Mouse (Mus musculus) granulocyte monocyte progenitor cell, adult 5-6 weeks (primary cell): ENCODE results near the gene Pik3c2b. TPM values are rescaled to one million over a fixed set of nuclear protein-coding genes. Genes with fewer than 3 reads are reported as not detected.

Source experiments
- ATAC-seq: replicated peaks from 2 replicates; pipeline ENCODE4 v1.8.0; 2016; ENCODE audit warnings: mild to moderate bottlenecking, moderate TSS enrichment, inconsistent platforms; ENCODE audit not compliant: poor library complexity, severe bottlenecking
- total RNA-seq, 2 experiments: library from RNA; stranded (forward) in 1 of 2; stranded (reverse) in 1 of 2; fragments of 200-712, 200-1000 nt in 1 of 2; fragments of >200 nt in 1 of 2; fragmentation: Nextera tagmentation in 1 of 2; gene quantifications; 2 replicates each; pipeline ENCODE4 v1.2.3; 2014 to 2017

Pik3c2b gene
- total RNA-seq, 2 experiments from 2014 or later: 1.1 to 2.4 TPM

DNA sequence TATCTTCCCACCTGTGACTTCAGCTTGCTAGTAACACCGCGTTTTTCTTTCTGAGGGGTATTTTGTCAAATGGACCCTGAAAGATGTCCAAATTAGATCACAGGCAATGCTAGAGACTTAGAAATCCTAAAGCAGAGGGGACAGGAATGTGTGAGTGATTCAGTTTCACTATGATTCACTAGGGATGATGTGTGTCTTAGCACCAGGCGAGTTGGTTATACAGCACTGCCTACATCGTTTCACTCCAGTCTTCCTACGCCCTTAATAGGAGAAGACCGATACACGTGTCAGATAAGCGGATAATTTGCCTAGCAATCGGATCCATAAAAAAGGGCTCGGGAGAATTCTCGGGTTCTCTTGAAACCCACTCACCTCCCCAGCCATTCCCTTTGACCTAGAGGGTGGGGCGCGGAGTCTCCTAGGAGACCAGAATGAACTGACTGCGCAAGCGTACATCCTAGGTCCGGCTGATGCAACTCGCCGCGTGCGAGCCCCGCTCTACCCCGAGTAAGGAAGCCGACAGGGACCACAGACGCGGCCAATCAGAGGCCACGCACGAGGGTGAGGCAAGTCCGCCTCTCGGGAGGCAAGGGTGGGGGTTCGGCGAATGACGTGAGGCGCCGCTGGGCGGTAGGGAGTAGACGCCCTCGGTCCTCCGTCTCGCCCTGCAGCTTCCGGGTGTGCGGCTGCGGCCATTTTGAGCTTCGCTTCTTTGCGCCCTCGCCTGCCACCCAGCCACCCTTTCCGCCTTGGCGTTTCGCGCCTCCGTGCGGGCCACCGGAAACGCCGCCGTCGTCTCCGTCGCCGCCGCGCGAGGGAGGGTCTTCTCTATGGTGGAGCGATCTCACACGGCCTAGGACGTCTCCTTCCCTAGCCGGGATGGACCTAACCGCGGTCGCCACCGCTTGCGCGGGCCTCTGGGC is 85.4 kb downstream of the Pik3c2b start, which contains the start of gene Ppp1r15b:
Ppp1r15b (plus strand) TSS at position 506 of the 923 bp plus-strand sequence.
- ATAC-seq: peak; percentile 79

DNA sequence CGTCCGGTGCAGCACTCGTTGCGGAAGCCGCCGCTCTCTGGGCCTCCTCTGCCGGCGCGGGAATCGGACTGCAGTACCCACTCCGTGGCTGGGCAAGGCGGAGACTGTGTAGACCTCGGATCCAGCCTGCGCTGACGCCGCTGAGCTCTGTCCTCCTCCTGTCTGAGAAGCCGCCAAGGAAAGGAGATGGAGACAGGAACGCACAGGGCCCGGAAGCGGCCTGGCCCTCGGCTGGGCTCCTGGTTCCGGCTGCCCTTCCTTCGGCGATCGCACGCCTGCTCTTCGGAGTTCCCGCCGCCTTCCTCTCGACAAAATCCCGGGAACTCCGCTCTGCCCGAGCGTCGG is 86.1 kb downstream of the Pik3c2b start:
- ATAC-seq: no peak; the same call in 1 of the 2 replicates

DNA sequence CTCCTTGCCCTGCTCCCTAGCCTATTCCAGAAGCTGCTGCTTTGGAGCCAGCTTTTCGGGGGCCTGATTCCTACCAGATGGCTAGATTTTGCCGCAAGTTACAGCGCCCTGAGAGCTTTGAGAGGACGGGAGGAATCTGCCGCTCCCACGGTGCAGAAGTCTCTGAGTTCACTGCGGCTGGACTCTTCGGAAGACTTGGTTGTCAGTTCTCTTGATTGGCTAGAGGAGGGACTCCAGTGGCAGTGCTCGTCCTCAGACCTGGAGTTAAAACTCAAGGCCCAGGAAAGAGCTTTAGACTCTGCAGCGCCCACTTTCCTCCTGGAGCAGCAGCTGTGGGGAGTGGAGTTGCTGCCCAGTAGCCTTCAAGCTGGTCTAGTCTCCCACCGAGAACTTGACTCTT is 86.5 kb downstream of the Pik3c2b start:
- no peak for ATAC-seq

DNA sequence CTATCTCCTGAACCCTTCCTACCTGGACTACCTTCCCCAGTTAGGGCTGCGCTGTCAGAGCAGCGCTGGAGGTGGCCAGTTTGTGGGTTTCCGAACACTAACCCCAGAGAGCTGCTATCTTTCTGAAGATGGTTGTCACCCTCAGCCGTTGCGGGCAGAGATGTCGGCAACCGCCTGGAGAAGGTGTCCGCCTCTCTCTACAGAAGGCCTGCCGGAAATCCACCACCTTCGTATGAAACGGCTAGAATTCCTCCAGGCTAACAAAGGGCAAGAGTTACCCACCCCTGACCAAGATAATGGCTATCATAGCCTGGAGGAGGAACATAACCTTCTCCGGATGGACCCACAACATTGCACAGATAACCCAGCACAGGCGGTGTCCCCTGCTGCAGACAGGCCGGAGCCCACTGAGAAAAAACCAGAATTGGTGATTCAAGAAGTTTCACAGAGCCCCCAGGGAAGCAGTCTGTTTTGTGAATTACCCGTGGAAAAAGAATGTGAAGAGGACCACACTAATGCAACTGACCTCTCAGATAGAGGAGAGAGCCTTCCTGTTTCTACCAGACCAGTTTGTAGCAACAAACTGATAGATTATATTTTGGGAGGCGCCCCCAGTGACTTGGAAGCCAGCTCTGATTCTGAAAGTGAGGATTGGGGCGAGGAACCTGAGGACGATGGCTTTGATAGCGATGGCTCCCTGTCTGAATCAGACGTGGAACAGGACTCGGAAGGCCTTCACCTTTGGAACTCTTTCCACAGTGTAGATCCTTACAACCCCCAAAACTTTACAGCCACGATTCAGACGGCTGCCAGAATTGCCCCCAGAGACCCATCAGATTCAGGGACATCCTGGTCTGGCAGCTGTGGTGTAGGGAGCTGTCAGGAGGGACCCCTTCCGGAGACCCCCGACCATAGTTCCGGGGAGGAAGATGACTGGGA is 87.2 kb downstream of the Pik3c2b start:
- no peak for ATAC-seq

DNA sequence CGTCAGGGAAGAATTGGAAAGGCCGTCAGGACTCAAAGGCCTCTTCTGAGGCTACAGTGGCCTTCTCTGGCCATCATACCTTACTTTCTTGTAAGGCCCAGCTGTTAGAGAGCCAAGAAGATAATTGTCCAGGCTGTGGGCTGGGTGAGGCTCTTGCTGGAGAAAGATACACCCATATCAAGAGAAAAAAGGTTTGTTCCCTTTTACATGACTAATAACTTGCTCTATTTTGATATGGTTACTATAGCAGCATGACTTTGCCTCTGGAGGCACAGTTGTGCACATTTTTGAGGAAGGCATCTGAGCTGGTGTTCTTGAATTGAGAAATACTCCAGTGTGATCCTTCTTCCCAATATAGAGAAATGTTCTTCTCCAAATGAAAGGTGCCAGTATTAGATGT is 88.0 kb downstream of the Pik3c2b start:
- peak; percentile 31 for ATAC-seq

DNA sequence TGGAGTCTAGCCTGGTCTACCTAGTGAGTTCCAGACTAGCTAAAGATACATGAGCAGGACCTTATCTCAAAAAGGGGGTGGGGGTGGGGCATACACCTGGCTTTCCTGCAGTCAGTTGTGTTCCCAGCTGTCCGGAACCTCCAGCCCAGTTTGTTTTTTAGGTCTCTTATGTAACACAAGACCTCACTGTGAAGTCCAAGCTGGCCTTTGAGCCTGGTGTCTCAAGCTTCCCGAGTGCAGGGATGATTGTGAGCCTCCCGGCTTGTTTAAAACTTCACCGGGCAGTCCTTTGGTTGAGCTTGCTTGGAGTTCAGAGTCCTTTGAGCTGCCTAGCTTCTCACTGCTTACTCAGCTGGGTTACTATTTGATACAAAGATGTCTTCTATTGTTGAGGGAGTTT is 88.6 kb downstream of the Pik3c2b start:
- ATAC-seq: no peak

DNA sequence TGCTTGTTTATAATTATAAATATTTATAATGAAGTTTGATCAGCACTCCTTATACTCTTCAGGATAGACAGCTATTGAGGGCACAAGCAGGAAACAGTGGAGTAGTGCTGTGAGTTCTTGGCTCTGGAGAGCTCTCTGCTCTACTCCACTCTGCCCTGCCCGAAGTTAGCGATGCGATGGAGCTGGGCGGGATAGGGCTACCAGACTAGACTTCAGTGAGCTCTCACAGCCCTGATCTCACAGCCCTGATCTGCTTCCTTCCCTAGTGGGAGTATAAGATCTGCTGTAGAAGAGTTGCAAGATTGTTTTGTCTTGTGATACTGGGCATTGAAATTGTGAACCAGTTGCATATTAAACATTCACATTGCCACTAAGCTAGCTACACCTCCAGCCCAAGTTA is 89.4 kb downstream of the Pik3c2b start:
- ATAC-seq: no peak

DNA sequence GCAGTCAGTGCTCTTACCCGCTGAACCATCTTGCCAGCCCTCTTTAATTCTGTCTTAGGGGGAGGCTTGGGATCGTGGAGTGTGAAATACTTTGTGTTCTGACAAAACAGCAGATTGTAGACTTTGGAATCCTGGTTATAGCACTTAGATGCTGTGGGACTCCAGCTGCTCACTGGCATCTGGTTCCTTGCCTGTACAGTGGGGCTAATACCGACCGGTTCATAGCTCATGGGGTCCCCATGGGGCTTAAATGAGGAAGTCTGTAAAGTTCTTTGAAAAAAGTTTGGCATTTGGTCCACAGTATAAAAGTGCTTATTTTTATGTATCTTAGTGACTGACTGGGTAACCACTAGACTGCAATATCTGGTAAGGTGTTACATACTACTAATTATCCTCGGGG is 90.3 kb downstream of the Pik3c2b start:
- no peak; the same call in 1 of the 2 replicates for ATAC-seq

DNA sequence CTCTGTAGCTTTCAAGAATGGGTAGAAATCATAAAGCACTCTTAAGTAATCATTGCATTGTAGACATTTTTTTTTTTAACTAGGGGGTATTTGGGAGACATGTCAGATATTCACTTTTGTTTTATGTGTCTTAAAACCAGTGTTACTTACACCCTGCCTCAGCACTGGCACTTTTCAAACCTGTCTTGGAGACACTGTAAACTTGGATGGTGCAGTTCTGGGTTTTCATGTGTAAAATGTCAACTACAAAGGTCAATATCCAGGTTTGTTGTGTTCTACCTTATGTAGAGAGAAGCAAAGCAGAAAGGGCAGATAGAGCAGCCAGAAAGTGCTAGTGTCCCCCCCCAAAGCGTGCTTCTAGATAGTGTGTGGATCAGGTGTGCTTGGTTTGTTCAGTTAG is 92.9 kb downstream of the Pik3c2b start:
- no peak for ATAC-seq

DNA sequence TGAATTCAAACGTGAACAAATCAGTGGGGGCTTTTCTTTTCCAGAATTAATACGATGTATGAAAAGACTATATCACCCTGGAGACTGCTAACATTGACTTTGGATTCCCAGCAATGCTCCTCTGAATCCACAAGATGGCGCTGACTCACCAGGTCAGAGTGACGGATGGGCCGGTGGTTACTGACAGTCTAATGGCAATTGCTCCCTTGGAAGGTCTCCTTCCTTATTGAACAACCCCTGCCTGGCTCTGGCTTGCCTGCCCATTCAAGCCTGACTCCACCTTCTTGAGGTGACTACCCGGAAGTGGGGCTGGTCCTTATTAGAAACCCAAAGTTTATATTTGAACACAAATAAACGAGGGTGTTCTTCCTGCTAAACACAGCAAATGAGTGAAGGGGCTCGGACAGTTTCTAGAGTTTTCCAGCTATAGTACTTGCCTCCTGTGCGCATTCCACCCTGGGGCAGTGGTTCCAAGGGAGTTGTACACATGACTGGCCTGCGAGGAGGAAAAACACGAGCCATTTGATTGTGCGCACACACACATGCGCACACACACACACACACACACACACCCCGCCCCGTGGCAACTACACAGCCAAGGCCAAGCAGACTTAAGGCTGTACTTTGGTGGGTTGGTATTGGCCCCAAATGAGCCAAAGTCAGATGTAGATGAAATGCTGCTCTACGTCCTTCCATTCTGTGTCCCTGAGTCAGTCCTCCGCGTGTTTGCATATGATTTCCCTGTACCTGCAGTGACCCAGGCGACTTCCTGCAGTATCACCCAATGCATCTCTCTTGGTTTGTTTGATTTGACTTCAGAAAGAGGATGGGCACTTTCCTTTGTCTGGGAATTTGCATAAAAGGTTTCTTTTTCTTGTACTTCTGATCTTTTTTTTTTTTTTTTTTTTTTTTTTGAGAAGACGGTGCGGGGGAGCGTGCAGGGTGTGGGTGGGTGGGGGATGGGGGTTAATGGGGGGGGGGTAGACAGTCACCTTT is 100.8 kb downstream of the Pik3c2b start:
- ATAC-seq: peak; percentile 94

DNA sequence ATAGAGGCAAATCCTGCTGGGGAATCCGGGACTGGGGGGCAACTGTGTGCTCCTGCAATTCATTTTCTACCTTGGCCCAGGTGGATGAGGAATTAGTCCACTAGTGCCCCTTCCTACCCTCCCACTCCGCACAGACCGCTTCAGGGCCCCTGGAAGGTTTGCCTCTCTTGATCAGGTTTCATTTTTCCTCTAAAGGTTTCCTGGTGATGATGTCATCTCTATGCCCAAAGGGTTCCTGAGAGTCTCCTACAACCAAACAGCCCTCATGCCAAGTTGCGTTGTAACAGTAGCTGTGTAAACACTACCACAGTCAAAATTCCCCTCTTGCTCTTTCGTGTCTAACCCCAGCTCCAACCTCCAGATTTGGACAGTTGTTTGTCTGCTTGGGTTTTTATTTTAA is 101.9 kb downstream of the Pik3c2b start:
- no peak for ATAC-seq

DNA sequence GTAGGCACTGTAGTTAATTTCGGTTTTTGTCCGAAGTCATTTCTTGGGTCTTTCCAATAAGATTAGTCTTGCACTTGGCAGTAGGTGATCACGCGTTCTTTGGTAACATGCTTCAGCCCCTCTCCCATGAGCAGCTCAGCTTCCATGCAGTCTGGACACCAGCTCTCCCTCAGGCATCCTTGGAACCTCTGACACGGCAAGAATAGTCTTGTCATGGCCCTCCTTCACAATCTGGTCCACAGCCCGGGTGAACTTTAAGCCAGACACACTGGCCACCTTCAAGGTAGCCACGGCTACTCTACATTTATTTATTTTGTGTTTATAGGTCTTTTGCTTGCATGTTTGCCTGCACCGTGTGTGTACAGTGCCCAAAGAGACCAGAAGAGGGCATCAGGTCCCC is 102.7 kb downstream of the Pik3c2b start:
- no peak for ATAC-seq

DNA sequence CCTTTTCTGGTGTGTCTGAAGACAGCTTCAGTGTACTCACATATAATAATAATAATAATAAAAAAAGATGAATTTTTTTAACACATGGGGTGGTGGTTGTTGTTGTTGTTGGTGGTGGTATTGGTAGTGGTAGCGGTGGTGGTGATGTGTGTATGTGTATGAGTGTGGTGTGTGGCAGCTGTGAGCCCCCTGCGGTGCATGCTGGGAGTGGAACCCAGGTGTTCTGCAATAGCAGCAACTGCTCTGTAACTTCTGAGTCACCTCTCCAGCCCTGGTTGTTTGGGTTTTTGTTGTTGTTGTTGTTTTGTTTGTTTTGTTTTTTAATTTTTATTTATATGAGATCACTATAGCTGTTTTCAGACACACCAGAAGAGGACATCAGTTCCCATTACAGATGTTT is 105.1 kb downstream of the Pik3c2b start:
- ATAC-seq: no peak

DNA sequence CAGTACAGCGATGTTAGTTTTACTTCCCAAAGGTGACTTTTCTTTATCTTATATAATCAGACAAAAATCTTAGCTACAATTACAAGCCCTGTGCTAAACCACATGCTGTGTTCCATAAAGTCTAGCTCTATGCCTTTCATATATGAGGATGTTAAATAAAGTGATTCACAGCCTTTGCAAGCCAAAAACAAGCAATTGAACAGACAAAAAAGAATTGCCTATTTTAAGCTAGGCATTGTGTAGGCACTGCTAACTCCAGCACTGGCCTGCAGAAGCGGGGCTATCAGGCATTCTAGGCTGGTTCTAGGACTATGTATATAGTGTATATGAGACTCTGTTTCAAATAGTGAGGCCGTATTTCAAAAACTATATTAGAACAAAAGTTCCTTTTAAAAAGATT is 106.7 kb downstream of the Pik3c2b start:
- ATAC-seq: no peak

DNA sequence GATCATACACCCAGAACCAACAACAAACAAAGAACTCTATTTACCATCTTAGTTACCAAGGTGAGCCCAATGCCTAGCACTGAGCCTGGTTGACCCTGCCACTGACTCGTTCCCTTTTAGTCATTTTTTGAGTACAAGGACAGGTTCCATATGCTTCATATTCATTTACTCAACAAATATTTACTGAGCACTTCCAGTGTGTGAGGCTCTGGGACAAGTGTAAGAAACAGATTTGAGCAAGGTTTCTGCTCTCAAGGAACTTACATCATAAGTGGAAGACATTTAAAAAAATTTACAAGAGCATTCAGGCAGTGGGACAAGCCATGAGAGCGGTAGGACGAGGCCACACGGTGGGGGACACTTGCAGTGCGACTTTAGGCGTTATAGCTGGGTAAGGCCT is 109.8 kb downstream of the Pik3c2b start:
- no peak for ATAC-seq

Other genes with a start within 250 kb of the Pik3c2b start
- gene Lrrn2, start 165.4 kb upstream of the Pik3c2b start, total RNA-seq (2014; fragmentation: Nextera tagmentation): not detected in 2 replicates
- gene Lrrn2, start 165.4 kb upstream of the Pik3c2b start, total RNA-seq (2017): not detected in 2 replicates
- 92.5 and 103 TPM in 2 replicates for gene Mdm4, start 15.1 kb upstream of the Pik3c2b start, total RNA-seq (2014; fragmentation: Nextera tagmentation)
- gene Mdm4, start 15.1 kb upstream of the Pik3c2b start, total RNA-seq (2017): 77.9 and 121 TPM in 2 replicates
- 52.3 and 53.9 TPM in 2 replicates for gene Ppp1r15b, start 85.5 kb downstream of the Pik3c2b start, total RNA-seq (2014; fragmentation: Nextera tagmentation)
- 75.7 and 78.5 TPM in 2 replicates for gene Ppp1r15b, start 85.5 kb downstream of the Pik3c2b start, total RNA-seq (2017)
- 0.32 and 1.7 TPM in 2 replicates for gene Plekha6, start 118.5 kb downstream of the Pik3c2b start, total RNA-seq (2014; fragmentation: Nextera tagmentation)
- gene Plekha6, start 118.5 kb downstream of the Pik3c2b start, total RNA-seq (2017): 0.65 TPM in 1 of 2 replicates, not detected in the other